ENCODE assay signal across 19 mouse cellular contexts in genomic region chr1:128548220-128548998, GRCm38 (mm10). TPM values are rescaled to one million over a fixed set of nuclear protein-coding genes. Genes with fewer than 3 reads are reported as not detected.
A peak's percentile ranks its signal among the peaks of the same experiment; 100 is the strongest.
DNase-seq lines count a peak whose midpoint lies in the region; ATAC-seq lines count a peak whose summit lies in the region.
"Had no signal": no experiment of that assay in that cellular context is flagged by ENCODE, and none has a peak within 500 bp of the region (broad histone marks: within the 10 kb centered on the region; RNA-seq: fewer than 3 reads in every experiment).

No protein-coding gene starts in this region.

- no peaks in the 10 kb centered on the region for H3K9me3 ChIP-seq in midbrain, embryonic 11.5 days (ENCODE audit: control insufficient read depth, low read length)
- H3K9me3 ChIP-seq in midbrain, embryonic 13.5 days, result no peaks in the 10 kb centered on the region
- H3K9me3 ChIP-seq: forebrain, embryonic 13.5 days; hindbrain, embryonic 15.5 days; lung, embryonic 15.5 days; midbrain, embryonic 10.5 days; neural tube, embryonic 12.5 days had no signal

- H3K36me3 ChIP-seq in midbrain, embryonic 11.5 days (ENCODE audit: control insufficient read depth, insufficient read depth, low read length), result no peaks in the 10 kb centered on the region
- no peaks in the 10 kb centered on the region for H3K36me3 ChIP-seq in midbrain, embryonic 13.5 days
- H3K36me3 ChIP-seq: hindbrain, embryonic 15.5 days; lung, embryonic 15.5 days; midbrain, embryonic 10.5 days; neural tube, embryonic 12.5 days had no signal

- H3K27ac ChIP-seq in midbrain, embryonic 11.5 days (ENCODE audit: low read depth, low read length), result no peak overlapping the region
- no peak overlapping the region for H3K27ac ChIP-seq in midbrain, embryonic 13.5 days
- H3K27ac ChIP-seq: forebrain, embryonic 13.5 days; hindbrain, embryonic 15.5 days; lung, embryonic 15.5 days; neural tube, embryonic 12.5 days; stomach, postnatal 0 days had no signal

- peak; percentile 72 for DNase-seq in midbrain, embryonic 11.5 days (ENCODE audit: low spot score, missing footprints)
- peak; percentile 62 to 77 for DNase-seq in natural killer cell, adult 2 months (ENCODE audit: low spot score in 2 of 2)
- no peak for DNase-seq in gastrocnemius, postnatal 25 days
- no peak for DNase-seq in retina, embryonic 14.5 days (ENCODE audit: low spot score)
- DNase-seq in kidney, postnatal 10 days, result no peak
- DNase-seq: cerebellum, adult 2 months; heart, postnatal 14 days; kidney, adult 18-20 months; kidney, postnatal 36 days; retina, postnatal 1 day had no signal

- H3K4me1 ChIP-seq in midbrain, embryonic 11.5 days (ENCODE audit: control insufficient read depth, insufficient read depth, low read length), result peaks cover 14% of the 10 kb centered on the region
- H3K4me1 ChIP-seq in midbrain, embryonic 13.5 days (replicated peaks), result peaks cover 19% of the 10 kb centered on the region
- H3K4me1 ChIP-seq: hindbrain, embryonic 15.5 days had no signal

- no peak overlapping the region for H3K4me3 ChIP-seq in midbrain, embryonic 11.5 days (ENCODE audit: low read depth, low read length)
- H3K4me3 ChIP-seq in midbrain, embryonic 13.5 days (replicated peaks), result no peak overlapping the region
- H3K4me3 ChIP-seq: forebrain, embryonic 13.5 days; hindbrain, embryonic 15.5 days; lung, embryonic 15.5 days; midbrain, embryonic 10.5 days; neural tube, embryonic 12.5 days had no signal

- WGBS in midbrain, embryonic 11.5 days, result 89% methylated on average over 5 of the region's 5 CpGs
- WGBS in midbrain, embryonic 13.5 days, result 91% methylated on average over 5 of the region's 5 CpGs

- no peak overlapping the region for H3K9ac ChIP-seq in midbrain, embryonic 11.5 days (ENCODE audit: low read length)
- no peak overlapping the region for H3K9ac ChIP-seq in midbrain, embryonic 13.5 days (replicated peaks)
- H3K9ac ChIP-seq: forebrain, embryonic 13.5 days; hindbrain, embryonic 15.5 days; lung, embryonic 15.5 days; neural tube, embryonic 12.5 days had no signal

- no peaks in the 10 kb centered on the region for H3K27me3 ChIP-seq in midbrain, embryonic 11.5 days (ENCODE audit: control insufficient read depth, insufficient read depth, low read length)
- 0 out of 2 replicates have a peak, but pooled peaks cover 3% of the 10 kb centered on the region for H3K27me3 ChIP-seq in midbrain, embryonic 13.5 days
- H3K27me3 ChIP-seq: forebrain, embryonic 13.5 days; hindbrain, embryonic 15.5 days; lung, embryonic 15.5 days; neural tube, embryonic 12.5 days had no signal

- no peak for ATAC-seq in midbrain, embryonic 11.5 days (ENCODE audit: low FRiP score)
- no peak for ATAC-seq in midbrain, embryonic 13.5 days
- peak; percentile 96 for ATAC-seq in CD4-positive, CD25-positive, alpha-beta regulatory T cell, adult 4 months
- ATAC-seq in hematopoietic stem cell, adult 5-6 weeks (replicated peaks in 1 of 2; ENCODE audit: insufficient read depth in 1 of 2, low FRiP score in 2 of 2, low TSS enrichment in 1 of 2, low read depth in 1 of 2, poor library complexity in 2 of 2, severe bottlenecking in 2 of 2), result peak; percentile 53 to 61; a peak in 3 of 4 replicates
- ATAC-seq: forebrain, embryonic 13.5 days had no signal

- H3K4me2 ChIP-seq in midbrain, embryonic 11.5 days, result no peak overlapping the region
- H3K4me2 ChIP-seq in midbrain, embryonic 13.5 days (replicated peaks), result no peak overlapping the region
- H3K4me2 ChIP-seq: forebrain, embryonic 13.5 days; hindbrain, embryonic 15.5 days; lung, embryonic 15.5 days; neural tube, embryonic 12.5 days had no signal

RNA-seq across cellular contexts. Expression of gene Cxcr4, which starts 43.7 kb away (rescaled TPM):
- polyA plus RNA-seq in midbrain, embryonic 11.5 days (2014; fragmentation: Nextera tagmentation; extraction: Ambion mirVana), result 22.6 and 25.6 TPM in 2 replicates
- polyA plus RNA-seq in midbrain, embryonic 13.5 days (2015; fragmentation: Nextera tagmentation; extraction: Ambion mirVana), result 13.6 and 15.4 TPM in 2 replicates
- polyA plus RNA-seq in CD4-positive, CD25-positive, alpha-beta regulatory T cell, adult 4 months (2017; shearing (Covaris generic)), result 10 to 100 TPM in 1 of 2 experiments, 1 to 10 TPM in 1; 5.6 to 29.9 TPM
- total RNA-seq in hematopoietic stem cell, adult 5-6 weeks (2017), result 97.1 and 99.1 TPM in 2 replicates
- 1 to 10 TPM; 3.1 to 4.5 TPM for total RNA-seq in gastrocnemius, postnatal 25 days (2021)

Comparison
In these comparisons a context has a peak if more than half of its experiments do, and no peak if none do; other contexts are left out.
1. ATAC-seq: peak in CD4-positive, CD25-positive, alpha-beta regulatory T cell, adult 4 months (single experiment) and hematopoietic stem cell, adult 5-6 weeks (2 of 2); none in midbrain, embryonic 11.5 days (single experiment) and midbrain, embryonic 13.5 days (single experiment).
2. DNase-seq: peak in midbrain, embryonic 11.5 days (single experiment) and natural killer cell, adult 2 months (2 of 2); none in gastrocnemius, postnatal 25 days (single experiment), retina, embryonic 14.5 days (single experiment) and kidney, postnatal 10 days (single experiment).